Mouse (Mus musculus) testis, adult 2 months (tissue): ENCODE results near the gene Tmem52.

Source experiments
- CTCF ChIP-seq: fragments of 200-500 bp; IDR thresholded peaks from 2 replicates; pipeline ENCODE4 v1.5.1; 2012; ENCODE audit warnings: low read depth, mild to moderate bottlenecking, inconsistent platforms, low read length, moderate library complexity; ENCODE audit not compliant: control insufficient read depth, insufficient read depth, insufficient replicate concordance
- POLR2A ChIP-seq: fragments of 200-500 bp; IDR thresholded peaks from 2 replicates; pipeline ENCODE4 v1.6.1; 2012; ENCODE audit warnings: low read depth, mild to moderate bottlenecking, inconsistent platforms, low read length, moderate library complexity; ENCODE audit not compliant: control insufficient read depth

GRCm38 (mm10) chr4:155494891-155495290, 26.0 kb downstream of the Tmem52 start:
- TF ChIP-seq CTCF = no peak
- no peak for TF ChIP-seq POLR2A
